Mouse (Mus musculus) bone marrow, adult 2 months (tissue): ENCODE results near the gene Dolpp1. TPM values are rescaled to one million over a fixed set of nuclear protein-coding genes. Genes with fewer than 3 reads are reported as not detected.

Source experiments
- H3K27ac ChIP-seq: fragments of 200-500 bp; 2 replicates; pipeline ENCODE4 v1.5.1; 2012; ENCODE audit warnings: low read depth, mild to moderate bottlenecking, control low read depth, inconsistent platforms, low read length; ENCODE audit not compliant: control insufficient read depth, poor library complexity, insufficient read depth
- H3K4me1 ChIP-seq: fragments of 200-500 bp; 2 replicates; pipeline ENCODE4 v1.6.1; 2011; ENCODE audit warnings: low read length; ENCODE audit not compliant: control insufficient read depth, insufficient read depth
- H3K4me3 ChIP-seq: fragments of 200-500 bp; replicated peaks from 2 replicates; pipeline ENCODE3; 2011; ENCODE audit warnings: mild to moderate bottlenecking, low read depth, low read length, control low read depth; ENCODE audit not compliant: control insufficient read depth
- CTCF ChIP-seq: fragments of 200-500 bp; IDR thresholded peaks from 2 replicates; pipeline ENCODE4 v1.5.1; 2011; ENCODE audit warnings: low read length, control low read depth; ENCODE audit not compliant: control insufficient read depth, insufficient read depth
- POLR2A ChIP-seq: fragments of 200-500 bp; IDR thresholded peaks from 2 replicates; pipeline ENCODE4 v1.6.1; 2011; ENCODE audit warnings: low read depth, mild to moderate bottlenecking, control low read depth, low read length, borderline replicate concordance; ENCODE audit not compliant: control insufficient read depth
- WGBS: fragments of 180-500 bp; shearing (Covaris S2); methylation state at CpG from one replicate; pipeline ENCODE4 v1.1.7; 2018; 5-methylcytosine and 5-hydroxymethylcytosine counted together
- polyA plus RNA-seq: library from polyadenylated mRNA; stranded (reverse); fragments of >200 nt; gene quantifications from 2 replicates; pipeline ENCODE4 v1.2.4, GENCODE M21; 2011; ENCODE audit warnings: low replicate concordance; ENCODE audit not compliant: missing spikeins, insufficient read depth, insufficient read length

Gene Dolpp1
- polyA plus RNA-seq, 1 experiment, result 40.3 TPM

GRCm38 (mm10) chr2:30401581-30401980, 9.5 kb downstream of the Dolpp1 start:
- Histone ChIP-seq H3K27ac (no peak overlapping the region), H3K4me1 (no peaks in the 10 kb centered on the region), H3K4me3 (no peak overlapping the region)
- WGBS, result 86% methylated on average over 1 of the region's 1 CpGs
- no peak for TF ChIP-seq POLR2A
- no peak for TF ChIP-seq CTCF

GRCm38 (mm10) chr2:30402351-30402826, 10.3 kb downstream of the Dolpp1 start:
- H3K4me3 ChIP-seq, result no peak overlapping the region
- no peak for TF ChIP-seq POLR2A
- no peak for TF ChIP-seq CTCF
- no peak overlapping the region for H3K27ac ChIP-seq
- WGBS, result 92% methylated on average over 9 of the region's 9 CpGs
- H3K4me1 ChIP-seq, result peaks cover 2% of the 10 kb centered on the region; the same call in 1 of the 2 replicates

- TF ChIP-seq POLR2A (no peak), CTCF (no peak)
- 73% methylated on average over 2 of the region's 2 CpGs for WGBS
- Histone ChIP-seq H3K4me3 (no peak overlapping the region), H3K27ac (no peak overlapping the region), H3K4me1 (peaks cover 2% of the 10 kb centered on the region; the same call in 1 of the 2 replicates)
Observed at GRCm38 (mm10) chr2:30402843-30403242, 10.8 kb downstream of the Dolpp1 start.

GRCm38 (mm10) chr2:30403870-30404269, 11.8 kb downstream of the Dolpp1 start:
- H3K27ac ChIP-seq, result no peak overlapping the region
- H3K4me3 ChIP-seq, result no peak overlapping the region
- peaks cover 2% of the 10 kb centered on the region; the same call in 1 of the 2 replicates for H3K4me1 ChIP-seq
- TF ChIP-seq POLR2A, result no peak
- no peak for TF ChIP-seq CTCF
- WGBS, result 78% methylated on average over 1 of the region's 1 CpGs

GRCm38 (mm10) chr2:30407221-30407620, 15.2 kb downstream of the Dolpp1 start:
- no peak for TF ChIP-seq POLR2A
- TF ChIP-seq CTCF, result no peak
- Histone ChIP-seq H3K4me1 (peaks cover 2% of the 10 kb centered on the region; the same call in 1 of the 2 replicates), H3K27ac (no peak overlapping the region), H3K4me3 (no peak overlapping the region)
- 60% methylated on average over 2 of the region's 2 CpGs for WGBS

GRCm38 (mm10) chr2:30407778-30408177, 15.7 kb downstream of the Dolpp1 start:
- Histone ChIP-seq H3K4me3 (no peak overlapping the region), H3K4me1 (peaks cover 2% of the 10 kb centered on the region; the same call in 1 of the 2 replicates), H3K27ac (no peak overlapping the region)
- 89% methylated on average over 10 of the region's 10 CpGs for WGBS
- no peak for TF ChIP-seq POLR2A
- TF ChIP-seq CTCF, result no peak

- WGBS, result 78% methylated on average over 8 of the region's 8 CpGs
- no peak for TF ChIP-seq CTCF
- no peak for TF ChIP-seq POLR2A
- Histone ChIP-seq H3K4me3 (no peak overlapping the region), H3K4me1 (peaks cover 2% of the 10 kb centered on the region; the same call in 1 of the 2 replicates), H3K27ac (no peak overlapping the region)
Observed at GRCm38 (mm10) chr2:30408452-30409100, 16.5 kb downstream of the Dolpp1 start.

GRCm38 (mm10) chr2:30409454-30410176, 17.6 kb downstream of the Dolpp1 start:
- H3K4me1 ChIP-seq, result peaks cover 2% of the 10 kb centered on the region; the same call in 1 of the 2 replicates
- H3K27ac ChIP-seq, result no peak overlapping the region
- TF ChIP-seq POLR2A, result no peak
- no peak for TF ChIP-seq CTCF
- no peak overlapping the region for H3K4me3 ChIP-seq
- 88% methylated on average over 5 of the region's 5 CpGs for WGBS
